Mouse (Mus musculus) heart, embryonic 13.5 days (tissue): ENCODE data around the gene Rps12-ps3. TPM values are rescaled to one million over a fixed set of nuclear protein-coding genes. Genes with fewer than 3 reads are reported as not detected.
A peak's percentile ranks its signal among the peaks of the same experiment; 100 is the strongest.

ENCODE experiments used
- ATAC-seq: fragments of 200-750 bp; cut with Nextera tagmentation; 2 replicates; pipeline ENCODE4 v1.8.0; 2017; ENCODE audit warnings: moderate TSS enrichment; ENCODE audit not compliant: insufficient number of reproducible peaks, low FRiP score, low TSS enrichment; ENCODE audit errors: extremely low read depth
- H3K27ac ChIP-seq: fragments of 300-500 bp; sonication (generic); replicated peaks from 2 replicates; pipeline ENCODE4 v1.5.1; 2015; ENCODE audit warnings: moderate library complexity, mild to moderate bottlenecking, inconsistent platforms
- H3K27me3 ChIP-seq: fragments of 300-500 bp; sonication (generic); replicated peaks from 2 replicates; pipeline ENCODE4 v1.6.1; 2015; ENCODE audit warnings: mild to moderate bottlenecking, inconsistent platforms
- H3K36me3 ChIP-seq: fragments of 300-500 bp; sonication (generic); 2 replicates; pipeline ENCODE4 v1.6.1; 2015; ENCODE audit warnings: mild to moderate bottlenecking, inconsistent platforms
- H3K4me1 ChIP-seq: fragments of 300-500 bp; sonication (generic); 2 replicates; pipeline ENCODE4 v1.6.1; 2015; ENCODE audit warnings: inconsistent platforms
- H3K4me2 ChIP-seq: fragments of 300-500 bp; sonication (generic); 2 replicates; pipeline ENCODE4 v1.6.1; 2015; ENCODE audit warnings: inconsistent platforms, mild to moderate bottlenecking, moderate library complexity
- H3K4me3 ChIP-seq: fragments of 300-500 bp; sonication (generic); 2 replicates; pipeline ENCODE4 v1.5.1; 2015; ENCODE audit warnings: moderate library complexity, mild to moderate bottlenecking, inconsistent platforms
- H3K9ac ChIP-seq: fragments of 300-500 bp; sonication (generic); 2 replicates; pipeline ENCODE4 v1.6.1; 2015; ENCODE audit warnings: inconsistent platforms, mild to moderate bottlenecking, moderate library complexity
- H3K9me3 ChIP-seq: fragments of 300-500 bp; sonication (generic); 2 replicates; pipeline ENCODE4 v1.6.1; 2016; ENCODE audit warnings: inconsistent platforms
- WGBS: fragments of 180-500 bp; shearing (Covaris S2); methylation state at CpG from one replicate; pipeline ENCODE4 v1.1.7; 2015; ENCODE audit warnings: mixed read lengths; 5-methylcytosine and 5-hydroxymethylcytosine counted together
- polyA plus RNA-seq: library from polyadenylated mRNA; unstranded; fragments of >200 nt; fragmentation: Nextera tagmentation; extraction: Ambion mirVana; gene quantifications from 2 replicates; pipeline ENCODE4 v1.2.1, GENCODE M21; 2015

Rps12-ps3 gene
- polyA plus RNA-seq, 1 experiment from 2014 or later: 6.1 TPM

DNA sequence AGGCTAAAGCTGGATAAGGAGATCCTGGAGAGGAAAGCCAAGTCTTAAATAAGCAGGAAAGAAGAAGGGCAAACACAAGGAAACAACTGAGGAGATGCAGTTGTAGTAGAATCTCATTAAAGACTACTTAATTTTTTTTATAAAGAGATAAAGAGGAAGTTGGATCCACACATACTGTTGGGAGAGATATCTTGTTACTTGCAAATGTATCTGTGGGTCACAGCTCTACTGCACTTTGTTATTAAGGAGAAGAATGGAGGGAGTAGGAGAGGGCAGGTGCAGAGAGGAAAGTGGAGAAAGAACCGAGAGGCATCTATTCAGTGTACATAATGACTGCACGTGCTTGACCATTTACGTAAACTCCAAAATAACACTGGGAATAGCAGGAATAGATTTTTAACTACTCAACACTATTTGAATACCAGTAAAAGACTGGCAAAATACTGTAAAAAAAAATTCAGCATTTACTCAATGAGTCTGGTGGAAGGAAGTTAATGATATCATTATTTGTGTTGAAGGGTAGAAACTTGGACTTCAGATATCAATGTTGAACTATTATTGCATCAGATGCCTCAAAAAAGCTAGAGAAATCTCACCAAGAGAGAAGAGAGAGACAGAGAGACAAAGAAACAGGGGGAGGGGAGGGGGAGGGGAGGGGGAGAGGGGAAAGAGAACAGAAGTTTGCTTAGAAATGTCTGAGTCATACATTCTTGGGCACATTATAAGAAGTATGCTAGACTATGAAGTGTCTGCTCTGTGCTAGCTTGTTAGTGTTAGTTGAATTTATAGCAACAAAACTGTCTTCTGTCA lies 16.0 kb downstream of the Rps12-ps3 start:
- peaks cover 56% of the 10 kb centered on the region for H3K4me1 ChIP-seq
- no peak overlapping the region for H3K4me2 ChIP-seq
- H3K36me3 ChIP-seq: peaks cover 2% of the 10 kb centered on the region; the same call in 1 of the 2 replicates
- H3K27ac ChIP-seq: no peak overlapping the region
- H3K4me3 ChIP-seq: no peak overlapping the region
- H3K9ac ChIP-seq: no peak overlapping the region
- 90% methylated on average over 3 of the region's 3 CpGs for WGBS
- no peak for ATAC-seq
- H3K9me3 ChIP-seq: no peaks in the 10 kb centered on the region
- no peaks in the 10 kb centered on the region for H3K27me3 ChIP-seq

DNA sequence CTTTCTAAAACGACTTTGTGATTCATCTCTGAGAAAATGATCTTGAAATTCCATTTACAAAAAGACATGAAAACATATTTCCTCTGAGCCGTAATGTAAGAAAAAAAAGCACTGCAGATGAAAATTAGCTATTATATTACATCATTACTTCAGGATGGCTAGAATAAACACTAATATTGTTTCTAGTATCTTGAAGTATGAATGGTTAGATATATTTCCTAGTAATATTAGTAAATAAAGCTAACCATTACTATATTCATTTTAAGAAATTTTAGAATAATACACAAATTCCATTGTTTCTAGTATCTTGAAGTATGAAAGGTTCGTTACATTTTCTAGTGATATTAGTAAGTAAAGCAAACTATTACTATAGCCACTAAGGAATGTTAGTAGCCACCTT lies 17.8 kb downstream of the Rps12-ps3 start:
- Histone ChIP-seq H3K27ac (no peak overlapping the region), H3K9ac (no peak overlapping the region), H3K27me3 (no peaks in the 10 kb centered on the region), H3K9me3 (no peaks in the 10 kb centered on the region), H3K4me1 (peaks cover 72% of the 10 kb centered on the region), H3K36me3 (no peaks in the 10 kb centered on the region), H3K4me2 (no peak overlapping the region), H3K4me3 (no peak overlapping the region)
- 87% methylated on average over 3 of the region's 3 CpGs for WGBS
- no peak for ATAC-seq

DNA sequence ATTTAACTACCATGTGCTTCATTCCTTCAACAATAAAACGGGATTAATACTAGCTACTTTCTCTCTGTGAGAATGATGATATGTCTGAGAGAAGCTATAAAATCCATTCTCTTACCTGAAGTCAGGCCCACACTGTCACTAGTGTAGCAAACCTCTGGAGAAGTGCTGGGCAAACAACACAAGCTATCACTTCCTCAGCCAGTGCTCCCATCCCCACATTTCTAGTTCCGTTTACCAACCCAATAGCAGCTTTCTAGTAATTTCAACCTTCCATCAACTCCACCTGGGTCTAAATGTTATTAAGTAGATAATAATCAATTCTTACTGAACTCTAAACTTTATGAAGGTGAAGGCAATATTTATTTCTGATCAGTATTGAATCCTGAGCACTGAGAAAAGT lies 20.9 kb downstream of the Rps12-ps3 start:
- Histone ChIP-seq H3K27ac (no peak overlapping the region), H3K4me2 (peak overlapping the region; percentile 100), H3K36me3 (no peaks in the 10 kb centered on the region), H3K27me3 (peaks cover 11% of the 10 kb centered on the region; the same call in 1 of the 2 replicates), H3K9ac (peak overlapping the region; percentile 96), H3K9me3 (no peaks in the 10 kb centered on the region), H3K4me1 (peaks cover 57% of the 10 kb centered on the region), H3K4me3 (peak overlapping the region; percentile 97)
- no peak for ATAC-seq
- 48% methylated on average over 2 of the region's 2 CpGs for WGBS

DNA sequence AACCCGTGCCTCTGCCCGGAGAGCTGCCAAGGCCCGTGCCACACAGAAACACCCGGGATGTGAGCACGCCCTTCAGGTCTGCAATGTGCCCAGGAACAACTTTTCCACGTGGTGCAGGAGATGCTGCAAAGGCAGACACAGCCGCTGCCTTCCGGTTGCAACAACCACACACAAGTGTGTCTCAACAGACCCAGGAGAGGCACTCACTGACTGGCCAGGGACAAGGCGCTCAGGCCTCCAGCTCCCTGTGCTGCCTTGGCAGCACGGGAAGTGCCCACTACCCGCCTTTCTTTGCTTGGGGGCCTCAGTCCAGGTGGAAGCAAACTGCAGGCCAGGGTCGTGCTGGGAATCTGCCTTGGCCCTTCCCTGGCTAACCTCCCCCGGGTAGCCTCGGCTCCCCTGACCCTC lies 22.2 kb downstream of the Rps12-ps3 start:
- peak overlapping the region; percentile 96 for H3K9ac ChIP-seq
- H3K4me1 ChIP-seq: peaks cover 44% of the 10 kb centered on the region
- H3K27ac ChIP-seq: peak overlapping the region; percentile 94
- no peak for ATAC-seq
- H3K36me3 ChIP-seq: no peaks in the 10 kb centered on the region
- H3K4me3 ChIP-seq: peak overlapping the region; percentile 97
- peaks cover 22% of the 10 kb centered on the region for H3K27me3 ChIP-seq
- WGBS: 1% methylated on average over 14 of the region's 14 CpGs
- H3K9me3 ChIP-seq: no peaks in the 10 kb centered on the region
- peak overlapping the region; percentile 100 for H3K4me2 ChIP-seq

DNA sequence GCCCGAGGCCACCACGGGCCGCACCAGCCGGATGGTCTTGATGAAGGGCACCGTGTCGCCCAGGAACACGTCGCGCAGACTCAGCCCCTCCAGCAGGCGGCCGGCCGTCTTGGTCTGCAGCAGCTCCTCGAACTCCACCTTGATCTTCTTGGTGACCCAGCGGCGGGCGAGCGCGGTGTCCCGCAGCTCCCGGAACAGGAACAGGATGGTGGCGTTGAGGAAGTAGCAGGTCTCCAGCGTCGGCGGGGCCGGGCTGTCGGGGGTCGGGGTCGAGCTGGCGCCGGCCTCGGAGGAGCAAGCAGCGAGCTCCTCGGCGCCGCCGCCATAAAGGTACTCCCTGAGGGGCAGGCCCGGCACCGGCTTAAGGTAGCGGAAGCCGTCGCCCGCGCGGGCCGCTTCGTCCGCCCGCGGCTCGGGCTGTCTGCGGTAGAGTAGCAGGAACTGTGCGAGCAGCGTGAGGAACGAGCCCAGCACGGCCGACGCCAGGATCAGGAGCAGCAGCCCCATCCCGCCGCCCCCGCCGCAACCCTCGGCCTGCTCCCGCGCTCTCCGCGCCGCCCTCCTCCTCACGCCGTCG lies 23.1 kb downstream of the Rps12-ps3 start:
- WGBS: under 1% methylated on average over 53 of the region's 70 CpGs
- peak overlapping the region; percentile 97 for H3K4me3 ChIP-seq

DNA sequence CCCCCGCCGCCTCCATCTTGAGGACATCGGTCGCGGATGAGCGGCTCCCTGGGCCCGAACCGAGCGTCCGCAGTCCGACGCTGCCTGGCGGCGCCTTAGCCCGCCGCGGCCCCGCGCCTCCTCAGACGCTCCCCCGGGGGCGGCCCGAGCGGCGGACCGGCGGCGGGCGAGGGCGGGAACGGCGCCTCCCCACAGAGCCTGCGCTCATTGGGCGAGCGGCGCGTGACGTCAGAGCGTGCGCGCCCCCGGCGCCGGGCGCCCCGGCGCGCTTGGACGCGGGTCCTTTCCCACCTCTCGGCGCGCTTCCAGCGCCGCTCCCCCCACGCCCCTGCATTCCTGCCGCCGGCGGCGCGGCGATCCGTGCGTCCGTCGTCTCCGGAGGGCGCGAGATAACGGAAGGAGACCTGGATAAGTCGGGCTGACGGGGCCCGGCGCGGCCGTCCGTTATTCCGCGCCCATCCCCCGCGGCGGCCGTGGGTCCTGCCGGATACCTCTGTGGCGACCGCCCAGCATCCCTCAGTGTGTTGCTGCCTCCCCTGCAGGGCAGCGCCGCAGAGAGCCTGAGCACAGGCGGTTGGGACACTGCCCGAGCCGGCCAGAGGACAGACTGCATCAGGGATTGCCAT lies 23.7 kb downstream of the Rps12-ps3 start, which contains the start of gene Pdzd8:
Gene Pdzd8, minus strand, starts transcription at position 123 of the 626 bp plus-strand sequence.
- H3K9me3 ChIP-seq: no peaks in the 10 kb centered on the region
- peaks cover 42% of the 10 kb centered on the region for H3K4me1 ChIP-seq
- H3K27ac ChIP-seq: peak within 1 kb of the TSS; percentile 94
- peak within 1 kb of the TSS; percentile 97 for H3K4me3 ChIP-seq
- H3K4me2 ChIP-seq: peak within 1 kb of the TSS; percentile 100
- peak within 1 kb of the TSS; percentile 96 for H3K9ac ChIP-seq
- H3K36me3 ChIP-seq: no peaks in the 10 kb centered on the region
- peaks cover 37% of the 10 kb centered on the region for H3K27me3 ChIP-seq
- peak; percentile 95 for ATAC-seq
- under 1% methylated on average over 78 of the region's 91 CpGs for WGBS

More for the DNA sequence above, 23.1 kb downstream of the Rps12-ps3 start:
- peak overlapping the region; percentile 100 for H3K4me2 ChIP-seq
- peak overlapping the region; percentile 96 for H3K9ac ChIP-seq
- peaks cover 43% of the 10 kb centered on the region for H3K4me1 ChIP-seq
- ATAC-seq: peak; percentile 9; the same call in 1 of the 2 replicates
- H3K27ac ChIP-seq: peak overlapping the region; percentile 94
- peaks cover 31% of the 10 kb centered on the region for H3K27me3 ChIP-seq
- H3K36me3 ChIP-seq: no peaks in the 10 kb centered on the region
- no peaks in the 10 kb centered on the region for H3K9me3 ChIP-seq

DNA sequence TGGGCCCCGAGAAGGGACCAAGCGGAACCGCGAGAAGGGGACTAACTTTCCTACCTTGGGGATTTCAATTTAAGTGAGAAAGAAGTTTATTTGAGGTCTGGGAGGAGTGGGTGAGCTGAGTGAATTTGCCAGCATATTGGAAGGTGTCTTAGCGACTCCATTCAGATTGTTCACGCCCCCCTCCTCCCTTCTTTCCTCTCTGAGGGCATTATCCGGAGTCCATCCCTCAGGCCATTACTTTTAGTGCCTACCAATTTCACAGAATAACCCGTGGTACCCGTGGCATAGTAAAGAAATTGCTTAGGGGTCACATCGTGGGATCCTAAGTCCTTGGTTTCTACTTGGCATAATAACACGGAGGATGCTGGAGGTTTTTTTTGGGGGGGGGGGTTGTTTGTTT lies 24.2 kb downstream of the Rps12-ps3 start:
- Histone ChIP-seq H3K36me3 (no peaks in the 10 kb centered on the region), H3K9me3 (no peaks in the 10 kb centered on the region), H3K9ac (peak overlapping the region; percentile 96), H3K4me2 (peak overlapping the region; percentile 100), H3K4me1 (peaks cover 36% of the 10 kb centered on the region), H3K27me3 (peaks cover 42% of the 10 kb centered on the region), H3K4me3 (peak overlapping the region; percentile 97), H3K27ac (peak overlapping the region; percentile 94)
- no peak for ATAC-seq
- 7% methylated on average over 11 of the region's 11 CpGs for WGBS

DNA sequence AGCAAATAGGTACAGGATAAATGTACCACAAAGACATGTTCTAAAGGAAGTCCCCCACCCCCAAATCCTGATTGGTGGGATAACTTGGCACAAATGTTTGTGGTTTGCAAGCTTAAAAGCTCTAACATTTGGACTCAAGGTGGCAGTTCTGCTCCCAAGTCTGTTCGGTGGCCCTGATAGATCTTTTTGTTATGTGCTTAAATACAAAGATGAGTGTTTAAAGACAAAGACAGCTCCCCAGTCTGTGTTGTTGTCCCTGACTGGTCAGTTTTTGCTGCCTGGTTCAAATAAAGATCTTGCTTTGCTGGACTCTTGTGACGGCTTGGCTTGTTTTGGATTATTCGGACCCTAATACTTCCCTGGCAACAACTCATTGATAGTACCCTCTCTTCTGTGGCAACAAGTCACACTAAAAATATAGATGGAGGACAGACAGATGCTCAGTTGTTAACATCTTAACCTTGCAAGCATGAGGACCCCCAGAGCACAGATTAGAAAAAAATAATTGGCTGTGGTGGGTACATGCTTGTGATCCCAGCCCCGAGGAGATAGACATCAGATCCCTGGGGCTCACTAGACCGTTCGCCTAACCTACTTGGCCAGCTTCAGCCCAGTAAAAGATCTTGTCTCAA lies 27.4 kb downstream of the Rps12-ps3 start:
- Histone ChIP-seq H3K9ac (no peak overlapping the region), H3K4me2 (no peak overlapping the region), H3K9me3 (no peaks in the 10 kb centered on the region), H3K27me3 (peaks cover 71% of the 10 kb centered on the region), H3K4me1 (peaks cover 15% of the 10 kb centered on the region), H3K36me3 (no peaks in the 10 kb centered on the region), H3K27ac (no peak overlapping the region), H3K4me3 (no peak overlapping the region)
- ATAC-seq: no peak
- WGBS: 81% methylated on average over 6 of the region's 6 CpGs

DNA sequence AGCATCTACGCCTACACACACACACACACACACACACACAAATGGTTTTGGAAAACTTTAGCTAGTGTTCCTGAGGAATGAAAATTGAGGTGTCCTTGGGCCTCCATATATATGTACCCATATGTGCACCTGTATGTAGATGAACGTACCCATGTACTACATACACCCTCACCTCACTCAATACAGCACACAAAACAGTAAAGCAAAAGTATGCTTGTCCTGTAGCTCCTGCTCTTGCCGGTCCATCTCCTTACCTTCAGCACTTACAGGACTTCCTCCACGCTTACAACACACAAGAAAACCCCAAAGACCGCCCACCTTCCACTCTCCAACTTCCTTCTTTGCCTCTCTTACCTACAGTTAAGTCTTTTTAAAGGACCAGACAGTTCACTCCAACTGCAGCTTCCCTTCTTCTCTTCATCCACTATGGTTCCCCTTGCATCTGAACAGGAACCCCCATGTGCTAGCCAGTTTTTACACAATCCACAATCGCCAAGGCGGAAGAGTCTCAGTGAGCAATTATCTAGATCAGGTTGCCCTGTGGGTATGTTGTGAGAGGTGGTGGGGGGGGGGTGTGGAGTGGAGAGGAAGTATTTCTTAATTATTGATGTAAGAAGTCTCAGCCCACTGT lies 28.3 kb downstream of the Rps12-ps3 start:
- Histone ChIP-seq H3K9me3 (no peaks in the 10 kb centered on the region), H3K27ac (no peak overlapping the region), H3K36me3 (no peaks in the 10 kb centered on the region), H3K4me2 (no peak overlapping the region), H3K4me1 (peaks cover 21% of the 10 kb centered on the region), H3K4me3 (no peak overlapping the region), H3K27me3 (peaks cover 71% of the 10 kb centered on the region), H3K9ac (no peak overlapping the region)
- 81% methylated on average over 7 of the region's 7 CpGs for WGBS
- no peak for ATAC-seq

DNA sequence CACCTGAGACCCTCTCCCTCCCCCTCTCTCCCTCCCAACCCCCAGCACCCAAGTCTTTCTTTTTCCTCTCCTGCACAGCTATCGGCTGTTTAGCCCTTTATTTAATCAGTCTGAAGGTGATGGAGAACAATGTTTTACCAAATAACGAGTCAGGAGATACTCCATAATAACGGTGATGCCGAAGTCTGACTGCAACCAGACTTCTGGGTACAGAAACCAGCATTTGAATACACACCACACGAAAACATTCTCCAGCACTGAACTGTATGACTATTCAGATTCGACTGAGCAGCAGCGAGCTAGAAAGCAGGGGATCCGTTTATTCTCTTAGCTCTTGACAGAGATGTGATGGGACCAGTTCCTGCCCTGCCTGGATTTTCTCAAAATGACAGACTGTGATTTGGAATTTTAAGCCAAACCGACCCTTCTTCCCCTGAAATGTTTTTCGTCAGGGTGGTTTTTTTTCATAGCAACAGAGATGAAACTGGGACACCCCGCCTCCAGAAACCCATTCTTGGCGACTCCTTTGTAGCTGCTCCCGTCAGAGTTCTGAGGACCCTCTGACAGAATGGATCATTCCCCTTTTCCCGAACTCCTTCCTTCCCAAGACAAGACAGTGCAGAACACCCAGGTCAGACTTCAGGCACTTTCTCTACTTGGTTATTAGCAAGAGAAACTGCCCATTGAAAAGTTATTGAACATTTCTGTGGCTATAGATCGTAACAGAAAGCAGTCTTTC lies 29.2 kb downstream of the Rps12-ps3 start:
- H3K4me1 ChIP-seq: peaks cover 20% of the 10 kb centered on the region
- H3K27ac ChIP-seq: no peak overlapping the region
- H3K9me3 ChIP-seq: no peaks in the 10 kb centered on the region
- H3K4me3 ChIP-seq: no peak overlapping the region
- H3K4me2 ChIP-seq: no peak overlapping the region; the same call in 1 of the 2 replicates
- 37% methylated on average over 15 of the region's 15 CpGs for whole genome bisulfite sequencing
- no peak overlapping the region for H3K9ac ChIP-seq
- peaks cover 72% of the 10 kb centered on the region for H3K27me3 ChIP-seq
- ATAC-seq: no peak
- H3K36me3 ChIP-seq: no peaks in the 10 kb centered on the region
